Mouse (Mus musculus) heart, adult 11 months (tissue): ENCODE results near the gene Serpinf2.
A peak's percentile ranks its signal among the peaks of the same experiment; 100 is the strongest.

Source experiments
- DNase-seq: peaks from one replicate; pipeline ENCODE4 v3.0.0; 2022

Gene Serpinf2

GRCm38 (mm10) chr11:75383529-75383928 is 55.9 kb downstream of the Serpinf2 start:
- peak; percentile 30 for DNase-seq
